In genomic region chr11:97563730-97564129, GRCm38 (mm10) we compare ENCODE assay signal across 13 mouse cellular contexts. TPM values are rescaled to one million over a fixed set of nuclear protein-coding genes. Genes with fewer than 3 reads are reported as not detected.
DNase-seq lines count a peak whose midpoint lies in the region; ATAC-seq and TF ChIP-seq lines count a peak whose summit lies in the region.
"Had no signal": no experiment of that assay in that cellular context is flagged by ENCODE, and none has a peak within 500 bp of the region (broad histone marks: within the 10 kb centered on the region; RNA-seq: fewer than 3 reads in every experiment).

No protein-coding gene starts in this region.

- TF ChIP-seq EP300 in liver, postnatal 0 days (IDR thresholded peaks at IDR 0.05; ENCODE audit: low read depth), result no peak

- H3K4me2 ChIP-seq in kidney, postnatal 0 days (ENCODE audit: low read length), result no peak overlapping the region
- H3K4me2 ChIP-seq in liver, postnatal 0 days (ENCODE audit: low read depth, low read length), result no peak overlapping the region
- H3K4me2 ChIP-seq: embryonic facial prominence, embryonic 15.5 days had no signal

- DNase-seq in cerebellum, adult 2 months, result peak; percentile 42 to 43
- DNase-seq in cerebellum, postnatal 14 days, result no peak
- no peak for DNase-seq in kidney, postnatal 0 days (ENCODE audit: low spot score)
- no peak for DNase-seq in kidney, postnatal 14 days
- DNase-seq in right cerebral cortex, postnatal 10 days (ENCODE audit: low spot score in 2 of 2), result no peak
- DNase-seq in liver, postnatal 0 days, result no peak
- DNase-seq: gastrocnemius, postnatal 14 days; heart, postnatal 14 days; right cerebral cortex, postnatal 4 days had no signal

- no peaks in the 10 kb centered on the region for H3K79me2 ChIP-seq in C2C12 (ENCODE audit: control insufficient read depth, insufficient read depth)

- TF ChIP-seq POLR2A in cerebellum, adult 2 months (IDR thresholded peaks at IDR 0.05; ENCODE audit: borderline replicate concordance, insufficient read depth, low read length), result no peak

- H3K9ac ChIP-seq in kidney, postnatal 0 days (ENCODE audit: low read depth, low read length), result no peak overlapping the region
- no peak overlapping the region for H3K9ac ChIP-seq in liver, postnatal 0 days (replicated peaks)
- H3K9ac ChIP-seq: embryonic facial prominence, embryonic 15.5 days had no signal

- no peaks in the 10 kb centered on the region for H3K27me3 ChIP-seq in cerebellum, adult 2 months (ENCODE audit: control insufficient read depth, insufficient read depth, low read length)
- H3K27me3 ChIP-seq in kidney, postnatal 0 days (ENCODE audit: insufficient read depth, low read length), result 0 out of 2 replicates have a peak, but pooled peaks cover 13% of the 10 kb centered on the region
- peaks cover 82% of the 10 kb centered on the region for H3K27me3 ChIP-seq in C2C12 (ENCODE audit: control insufficient read depth, insufficient read depth, insufficient read length)
- peaks cover 41% of the 10 kb centered on the region for H3K27me3 ChIP-seq in liver, postnatal 0 days (ENCODE audit: insufficient read depth, low read length)

- no peak overlapping the region for H3K4me3 ChIP-seq in cerebellum, adult 2 months (replicated peaks; ENCODE audit: insufficient read depth, low read depth, low read length)
- H3K4me3 ChIP-seq in kidney, postnatal 0 days (replicated peaks; ENCODE audit: low read depth, low read length), result no peak overlapping the region
- no peak overlapping the region for H3K4me3 ChIP-seq in C2C12 (ENCODE audit: insufficient read depth, poor library complexity, severe bottlenecking)
- H3K4me3 ChIP-seq in liver, postnatal 0 days (ENCODE audit: low read depth, low read length), result no peak overlapping the region
- H3K4me3 ChIP-seq: embryonic facial prominence, embryonic 15.5 days had no signal

- WGBS in cerebellum, adult 2 months, result 5% methylated on average over 14 of the region's 14 CpGs
- 29% methylated on average over 14 of the region's 14 CpGs for WGBS in kidney, postnatal 0 days
- WGBS in liver, postnatal 0 days (ENCODE audit: insufficient replicate concordance), result 39% methylated on average over 14 of the region's 14 CpGs

- H3K27ac ChIP-seq in cerebellum, adult 2 months (ENCODE audit: insufficient read depth, low read length), result peak overlapping the region; percentile 48; the same call in 1 of the 2 replicates
- no peak overlapping the region for H3K27ac ChIP-seq in kidney, postnatal 0 days
- no peak overlapping the region for H3K27ac ChIP-seq in liver, postnatal 0 days (ENCODE audit: low read depth)
- H3K27ac ChIP-seq: embryonic facial prominence, embryonic 15.5 days had no signal

- no peaks in the 10 kb centered on the region for H3K79me3 ChIP-seq in C2C12 (ENCODE audit: low read depth)

- peaks cover 83% of the 10 kb centered on the region for H3K4me1 ChIP-seq in cerebellum, adult 2 months (ENCODE audit: control insufficient read depth, insufficient read depth, low read length)
- H3K4me1 ChIP-seq in kidney, postnatal 0 days (replicated peaks; ENCODE audit: insufficient read depth, low read length), result peaks cover 12% of the 10 kb centered on the region; the same call in 1 of the 2 replicates
- no peaks in the 10 kb centered on the region for H3K4me1 ChIP-seq in liver, postnatal 0 days (ENCODE audit: insufficient read depth)

- no peak for TF ChIP-seq CTCF in cerebellum, adult 2 months (IDR thresholded peaks at IDR 0.05; ENCODE audit: borderline replicate concordance, insufficient read depth, low read depth, low read length)
- no peak for TF ChIP-seq CTCF in kidney, postnatal 0 days (IDR thresholded peaks at IDR 0.05; ENCODE audit: low read depth)
- no peak for TF ChIP-seq CTCF in C2C12 (IDR thresholded peaks at IDR 0.05; ENCODE audit: control insufficient read depth, insufficient read depth, insufficient read length)
- TF ChIP-seq CTCF in liver, postnatal 0 days (IDR thresholded peaks at IDR 0.05; ENCODE audit: low read depth), result no peak

- H3ac ChIP-seq in C2C12 (ENCODE audit: control insufficient read depth, insufficient read length, low read depth), result no peak overlapping the region

- no peaks in the 10 kb centered on the region for H3K36me3 ChIP-seq in kidney, postnatal 0 days (ENCODE audit: insufficient read depth, low read length)
- H3K36me3 ChIP-seq in C2C12 (ENCODE audit: control insufficient read depth, insufficient read depth), result no peaks in the 10 kb centered on the region
- no peaks in the 10 kb centered on the region for H3K36me3 ChIP-seq in liver, postnatal 0 days (replicated peaks; ENCODE audit: insufficient read depth, low read length)
- H3K36me3 ChIP-seq: embryonic facial prominence, embryonic 15.5 days had no signal

- H3K9me3 ChIP-seq in kidney, postnatal 0 days (replicated peaks; ENCODE audit: low read length), result no peaks in the 10 kb centered on the region
- no peaks in the 10 kb centered on the region for H3K9me3 ChIP-seq in liver, postnatal 0 days (ENCODE audit: low read length)
- H3K9me3 ChIP-seq: embryonic facial prominence, embryonic 15.5 days had no signal

- peak; percentile 44; the same call in 1 of the 2 replicates for ATAC-seq in kidney, postnatal 0 days (replicated peaks; ENCODE audit: low FRiP score, low read depth)
- ATAC-seq in granulocyte monocyte progenitor cell, adult 5-6 weeks (replicated peaks; ENCODE audit: poor library complexity, severe bottlenecking), result peak; percentile 62
- no peak for ATAC-seq in liver, postnatal 0 days
- ATAC-seq: lung, postnatal 0 days had no signal

TF ChIP-seq in C2C12, 6 proteins besides CTCF, POLR2A, EP300 and RAD21:
- no peak for TF ChIP-seq USF1 (IDR thresholded peaks at IDR 0.05; ENCODE audit: low read depth)
- TF ChIP-seq MYOD1 (IDR thresholded peaks at IDR 0.05; ENCODE audit: control insufficient read depth, insufficient read length, low read depth), result peak; percentile 29
- no peak for TF ChIP-seq MYOG (IDR thresholded peaks at IDR 0.05; ENCODE audit: control insufficient read depth, extremely low read depth, insufficient read length)

RNA-seq across cellular contexts. Expression of gene Srcin1, which starts 12.3 kb away (rescaled TPM):
- 127 and 142 TPM in 2 replicates for polyA plus RNA-seq in cerebellum, adult 2 months (2012; rRNA removed)
- polyA plus RNA-seq in kidney, postnatal 0 days (2015; fragmentation: Nextera tagmentation; extraction: Ambion mirVana), result 0.59 and 0.70 TPM in 2 replicates
- 0.01 TPM for polyA plus RNA-seq in C2C12 (2012; fragmentation: generic; extraction: Trizol)
- total RNA-seq in granulocyte monocyte progenitor cell, adult 5-6 weeks (2014; fragmentation: Nextera tagmentation), result not detected in 2 replicates
- total RNA-seq in granulocyte monocyte progenitor cell, adult 5-6 weeks (2017), result not detected in 2 replicates
- 0.02 and 0.05 TPM in 2 replicates for polyA plus RNA-seq in liver, postnatal 0 days (2015; fragmentation: Nextera tagmentation; extraction: Ambion mirVana)

Comparison
In these comparisons a context has a peak if more than half of its experiments do, and no peak if none do; other contexts are left out.
1. DNase-seq: peak in cerebellum, adult 2 months (2 of 2); none in cerebellum, postnatal 14 days (0 of 2), kidney, postnatal 0 days (single experiment), kidney, postnatal 14 days (single experiment), right cerebral cortex, postnatal 10 days (0 of 2) and liver, postnatal 0 days (single experiment).
2. RNA of gene Srcin1, which starts 12.3 kb away (polyA plus RNA-seq): 127 to 142 TPM in cerebellum, adult 2 months; 0.59 to 0.70 TPM in kidney, postnatal 0 days, 0.02 to 0.05 TPM in liver, postnatal 0 days and 0.01 TPM in C2C12 (single experiment); every median in the first group is over 10 times any median in the second.